Mouse (Mus musculus) layer of hippocampus, postnatal 14 days (tissue): Measurements from ENCODE around the gene Tmbim7. TPM values are rescaled to one million over a fixed set of nuclear protein-coding genes. Genes with fewer than 3 reads are reported as not detected.

ENCODE experiments used
- DNase-seq, 2 experiments: peaks; one replicate each; pipeline ENCODE4 v3.0.0; 2021 to 2022; ENCODE audit warnings: low spot score in 2 of 2, mixed read lengths in 1 of 2
- microRNA-seq, 2 experiments: library from miRNA; unstranded; fragments of <30 nt; microRNA quantifications; one replicate each; pipeline ENCODE4 v1.2.0; 2021
- total RNA-seq, 2 experiments: library from RNA; stranded (reverse); gene quantifications; 2 replicates each; pipeline ENCODE4 v1.2.3; 2021

Gene Tmbim7
- total RNA-seq, 2 experiments from 2014 or later: not detected

GRCm38 (mm10) chr5:3665225-3665624 is 14.2 kb downstream of the Tmbim7 start:
- no peak for DNase-seq

DNA sequence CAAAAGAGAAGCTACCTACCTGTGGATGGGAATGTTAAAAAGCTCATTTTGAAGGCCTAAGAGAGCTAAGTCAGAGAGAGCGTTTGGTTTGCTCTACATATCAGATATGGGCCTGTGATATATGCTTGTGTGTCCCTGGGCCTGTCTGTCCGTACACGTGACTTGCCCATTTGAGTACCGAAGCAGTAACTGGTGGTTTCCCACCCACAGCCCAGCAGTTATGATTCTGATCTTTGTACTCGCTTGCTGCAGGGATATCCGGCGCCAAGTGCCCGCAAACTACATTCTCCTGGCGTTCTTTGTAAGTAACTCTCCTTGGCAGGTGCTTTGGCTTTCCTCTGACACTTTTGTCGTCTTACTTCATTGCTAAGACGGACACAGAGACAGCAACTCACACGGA is 15.6 kb downstream of the Tmbim7 start:
- no peak for DNase-seq

DNA sequence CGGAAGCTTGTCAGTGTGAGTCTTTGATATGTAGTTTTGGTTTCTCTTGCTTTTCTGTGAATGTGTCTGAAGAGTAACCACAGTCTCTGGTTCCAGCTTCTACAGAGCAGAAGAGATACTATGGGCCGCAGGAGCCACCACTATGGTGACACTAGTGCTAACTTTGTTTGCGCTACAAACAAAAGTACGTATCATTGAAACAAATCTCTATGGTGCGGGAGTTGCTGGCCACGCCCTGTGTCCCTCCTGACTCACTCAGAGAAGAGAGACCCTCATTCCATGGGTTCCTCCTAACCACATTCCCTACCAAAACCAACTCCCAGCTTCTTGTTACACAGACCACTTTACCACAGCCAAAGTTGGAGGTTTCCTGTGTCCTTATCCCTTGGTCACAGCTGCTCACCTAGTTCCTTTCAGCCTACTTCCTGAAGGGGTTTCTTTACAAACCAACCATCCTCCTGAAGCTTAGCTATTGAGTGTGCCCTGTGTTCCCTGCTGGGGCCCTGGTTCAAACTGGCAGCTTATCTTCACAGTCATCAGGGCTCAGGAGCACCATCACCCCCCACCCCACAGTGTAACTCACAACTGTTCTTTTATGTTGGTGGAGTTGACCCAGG is 19.1 kb downstream of the Tmbim7 start:
- DNase-seq: no peak

- no peak for DNase-seq
Measured at GRCm38 (mm10) chr5:3688298-3688697, 37.3 kb downstream of the Tmbim7 start.

GRCm38 (mm10) chr5:3691283-3691682 is 40.3 kb downstream of the Tmbim7 start:
- no peak for DNase-seq

DNA sequence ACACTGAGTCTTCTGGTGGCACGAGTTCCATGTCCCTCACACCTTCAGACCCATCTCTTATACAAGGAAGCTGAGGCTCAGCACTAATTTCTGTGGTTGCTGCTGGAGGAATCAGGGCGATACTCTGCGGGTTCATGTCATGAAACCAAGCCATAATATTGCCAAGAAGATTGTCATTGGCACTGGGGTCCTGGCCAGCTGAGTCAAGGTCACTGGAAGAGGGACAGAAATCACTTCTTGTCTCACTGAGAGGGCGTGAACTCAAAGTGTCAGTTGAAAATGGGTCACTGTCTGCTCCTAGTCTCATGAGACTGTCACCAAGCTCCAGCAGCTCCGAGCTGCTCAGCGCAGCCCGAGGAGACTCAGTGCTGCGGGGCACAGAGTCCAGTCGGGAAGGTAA is 42.0 kb downstream of the Tmbim7 start:
- DNase-seq: no peak

DNA sequence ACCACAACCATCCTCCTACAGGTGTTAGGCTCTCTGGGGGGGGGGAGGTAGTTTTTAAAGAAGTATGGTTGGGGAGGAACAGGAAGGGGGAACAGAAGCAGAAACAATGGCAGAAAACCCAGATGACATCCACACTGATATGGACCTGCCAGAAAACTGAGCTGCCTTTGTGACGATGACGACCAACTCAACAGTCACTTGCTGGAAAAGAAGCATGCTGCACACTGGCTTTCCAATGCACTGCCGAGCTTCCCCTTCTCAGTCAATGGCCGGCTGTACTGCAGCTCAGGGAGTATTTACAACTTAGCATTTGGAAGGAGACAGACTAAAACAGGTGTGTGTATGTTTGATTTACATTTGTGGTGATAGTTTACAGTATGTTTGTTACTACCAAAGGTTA is 44.2 kb downstream of the Tmbim7 start:
- DNase-seq: no peak

DNA sequence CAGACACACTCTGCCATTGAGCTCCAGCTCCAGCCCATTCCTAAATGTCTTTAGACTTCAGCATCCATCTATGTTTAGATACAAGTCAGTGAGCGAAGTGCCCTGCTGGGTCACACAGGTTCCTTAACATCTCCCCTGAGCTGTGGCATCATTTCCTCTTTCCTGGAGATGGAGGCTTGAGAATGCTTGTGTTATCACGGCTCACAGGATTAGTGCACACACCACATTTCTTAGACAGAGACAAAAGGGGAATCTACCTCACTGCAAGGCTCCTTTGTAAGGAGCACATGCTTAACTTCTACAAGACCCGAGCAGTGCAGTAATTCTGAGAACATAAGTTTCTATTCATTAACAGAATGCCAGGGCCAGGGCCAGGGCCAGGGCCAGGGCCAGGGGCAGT is 45.0 kb downstream of the Tmbim7 start:
- DNase-seq: no peak

DNA sequence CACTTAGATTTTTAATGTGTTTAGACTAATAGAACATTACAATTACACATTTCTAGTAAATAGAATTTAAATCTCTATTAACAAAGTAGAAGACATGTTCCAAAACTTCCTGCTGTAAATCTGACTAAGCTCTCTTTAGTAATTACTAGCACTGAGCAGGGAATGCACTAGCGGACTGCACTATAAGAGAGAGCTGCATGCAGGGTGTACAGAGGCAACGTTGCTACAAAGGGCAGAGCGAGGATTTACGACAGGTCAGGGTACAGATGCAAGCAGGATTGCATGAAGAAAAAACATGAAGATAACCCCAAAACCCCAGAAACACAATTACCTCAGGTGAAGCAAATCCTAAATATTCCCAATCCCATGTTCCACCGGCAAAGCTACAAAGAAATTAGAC is 49.0 kb downstream of the Tmbim7 start:
- no peak for DNase-seq

DNA sequence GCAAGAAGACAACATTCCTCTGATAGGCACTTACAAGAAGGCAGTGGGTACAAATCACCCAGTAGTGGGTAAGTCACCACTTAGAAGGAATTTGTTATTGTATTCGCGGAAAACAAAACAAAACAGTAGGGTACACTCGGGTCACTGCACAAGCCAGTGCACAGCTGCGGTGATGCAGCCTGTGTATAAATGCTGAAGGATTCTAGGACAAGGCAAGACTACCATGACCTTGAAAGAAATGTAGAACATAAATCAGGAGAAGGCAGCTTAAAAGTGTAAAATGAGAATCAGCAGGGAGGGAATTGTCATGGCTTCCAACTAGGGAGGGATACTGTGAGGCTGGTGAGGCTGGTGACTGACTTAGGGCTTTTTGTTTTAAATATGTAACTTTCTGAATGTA is 51.2 kb downstream of the Tmbim7 start:
- DNase-seq: no peak

GRCm38 (mm10) chr5:3715800-3716199 is 64.8 kb downstream of the Tmbim7 start:
- DNase-seq: no peak

DNA sequence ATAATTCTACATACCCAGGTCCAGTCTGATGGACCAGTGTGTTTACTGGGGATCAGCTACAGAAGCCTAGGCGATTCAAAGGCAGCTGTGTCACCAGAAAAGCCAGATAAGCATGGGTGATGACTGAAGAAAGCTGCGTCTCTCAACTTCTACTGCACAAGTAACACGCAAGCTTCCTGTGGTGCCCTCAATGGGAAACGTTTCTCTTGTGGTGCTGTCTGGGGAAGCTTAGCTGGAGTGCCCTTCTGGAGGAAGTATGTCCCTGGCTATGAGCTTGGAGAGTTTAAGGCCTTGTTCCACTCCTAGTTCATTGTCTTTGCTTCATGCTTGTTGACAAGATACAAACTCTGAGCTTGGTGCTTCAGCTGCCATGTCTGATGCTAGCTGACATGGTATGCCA is 68.4 kb downstream of the Tmbim7 start:
- DNase-seq: no peak

GRCm38 (mm10) chr5:3722873-3723272 is 71.9 kb downstream of the Tmbim7 start:
- DNase-seq: no peak

GRCm38 (mm10) chr5:3723415-3723814 is 72.4 kb downstream of the Tmbim7 start:
- DNase-seq: no peak

GRCm38 (mm10) chr5:3725491-3725890 is 74.5 kb downstream of the Tmbim7 start:
- no peak for DNase-seq

- DNase-seq: no peak
Measured at GRCm38 (mm10) chr5:3728820-3729219, 77.8 kb downstream of the Tmbim7 start.

Small RNAs within 50 kb of the gene (microRNA-seq; reads per million reads assigned to microRNA genes)
- gene Gm22926 (0 reads per million in 2 experiments), gene Gm26238 (0 reads per million in 2 experiments)

Other genes with a start within 250 kb of the Tmbim7 start
- gene Fam133b, start 107.3 kb upstream of the Tmbim7 start, total RNA-seq: 10 to 100 TPM; 43.5 to 46.2 TPM
- gene 1700109H08Rik, start 79.6 kb upstream of the Tmbim7 start, total RNA-seq: 1 to 10 TPM; 4.9 to 7.6 TPM
- 10 to 100 TPM; 22.6 to 26.6 TPM for gene Pex1, start 55.1 kb upstream of the Tmbim7 start, total RNA-seq
- 10 to 100 TPM; 12.9 to 13.0 TPM for gene Rbm48, start 54.6 kb upstream of the Tmbim7 start, total RNA-seq
- gene Gatad1, start 6.0 kb downstream of the Tmbim7 start, total RNA-seq: 100 to 1,000 TPM; 109 to 114 TPM
- 10 to 100 TPM; 69.8 to 72.1 TPM for gene Ankib1, start 151.7 kb downstream of the Tmbim7 start, total RNA-seq
- 10 to 100 TPM; 45.2 to 47.1 TPM for gene Krit1, start 152.0 kb downstream of the Tmbim7 start, total RNA-seq
- gene Lrrd1, start 194.0 kb downstream of the Tmbim7 start, total RNA-seq: under 1 TPM; 0.17 to 0.18 TPM
- gene Mterf1a, start 242.8 kb downstream of the Tmbim7 start, total RNA-seq: 10 to 100 TPM in 1 of 2 experiments, 1 to 10 TPM in 1; 7.4 to 10.2 TPM